Mouse (Mus musculus): ENCODE measurements around the gene Hecw2. TPM values are rescaled to one million over a fixed set of nuclear protein-coding genes. Genes with fewer than 3 reads are reported as not detected.

Gene Hecw2
- total RNA-seq, 2 experiments from 2014 or later, result not detected

- no peak for ATAC-seq (replicated peaks; ENCODE audit: poor library complexity)
Measured at GRCm38 (mm10) chr1:53843051-53843450, 351.9 kb downstream of the Hecw2 start.

GRCm38 (mm10) chr1:53841080-53841479, 353.9 kb downstream of the Hecw2 start:
- no peak for ATAC-seq (replicated peaks; ENCODE audit: poor library complexity)

GRCm38 (mm10) chr1:53839392-53839791, 355.6 kb downstream of the Hecw2 start:
- ATAC-seq (replicated peaks; ENCODE audit: poor library complexity), result no peak

DNA sequence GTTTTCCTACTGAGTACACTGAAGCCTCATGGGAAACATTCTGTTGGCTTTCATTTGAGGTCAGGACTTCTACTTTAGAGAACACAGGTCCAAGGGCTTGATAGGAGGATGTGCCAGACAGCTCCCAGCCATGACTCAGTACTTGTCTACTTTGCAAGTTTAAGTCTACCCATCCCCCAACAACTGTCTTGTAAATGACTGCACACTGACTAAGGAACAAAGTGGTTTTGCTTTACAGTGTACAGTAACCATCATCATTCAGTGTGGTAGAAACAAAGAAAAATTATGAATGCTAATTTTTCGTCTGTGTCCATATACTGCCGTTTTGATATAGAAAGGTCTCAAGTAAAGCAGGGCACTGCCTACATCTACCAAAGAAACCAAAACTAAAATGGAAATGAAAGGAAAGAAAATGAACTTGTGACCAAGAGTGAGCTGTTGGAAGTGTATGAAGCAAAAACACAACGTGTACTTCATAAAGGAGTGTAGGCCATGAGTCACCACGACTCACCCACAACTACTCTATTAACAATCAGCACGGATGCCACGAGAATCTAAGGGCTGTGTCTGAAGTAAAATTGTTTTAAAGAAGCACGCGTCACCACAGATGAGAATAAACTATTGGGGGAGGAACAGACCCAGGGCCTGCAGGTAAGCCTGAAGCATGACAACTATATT, 356.6 kb downstream of the Hecw2 start:
- peak; percentile 58 for ATAC-seq (replicated peaks; ENCODE audit: poor library complexity)

- ATAC-seq (replicated peaks; ENCODE audit: poor library complexity), result peak; percentile 82
Measured at GRCm38 (mm10) chr1:53830286-53830685, 364.7 kb downstream of the Hecw2 start.

DNA sequence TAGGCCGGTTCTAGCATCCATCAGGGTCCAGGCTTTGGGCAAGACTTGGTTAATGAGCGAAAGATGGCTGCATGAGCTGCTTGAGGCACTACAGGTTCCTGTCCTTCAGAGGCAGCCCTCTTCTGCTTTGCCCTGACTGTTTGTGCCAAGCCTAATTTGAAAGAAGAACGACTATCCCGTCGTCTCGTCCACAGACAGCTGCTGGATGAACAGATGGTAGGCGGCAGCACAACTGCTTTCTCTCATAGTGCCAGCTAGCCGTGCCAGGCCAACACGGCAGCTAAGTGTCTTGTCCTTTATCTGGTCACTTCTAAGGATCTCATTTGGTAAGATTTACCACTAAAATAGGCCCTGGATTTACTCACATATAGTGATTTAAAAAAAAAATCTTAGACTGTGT, 365.9 kb downstream of the Hecw2 start:
- ATAC-seq (replicated peaks; ENCODE audit: poor library complexity), result no peak

GRCm38 (mm10) chr1:53824446-53825337, 370.3 kb downstream of the Hecw2 start:
- ATAC-seq (replicated peaks; ENCODE audit: poor library complexity), result peak; percentile 72

DNA sequence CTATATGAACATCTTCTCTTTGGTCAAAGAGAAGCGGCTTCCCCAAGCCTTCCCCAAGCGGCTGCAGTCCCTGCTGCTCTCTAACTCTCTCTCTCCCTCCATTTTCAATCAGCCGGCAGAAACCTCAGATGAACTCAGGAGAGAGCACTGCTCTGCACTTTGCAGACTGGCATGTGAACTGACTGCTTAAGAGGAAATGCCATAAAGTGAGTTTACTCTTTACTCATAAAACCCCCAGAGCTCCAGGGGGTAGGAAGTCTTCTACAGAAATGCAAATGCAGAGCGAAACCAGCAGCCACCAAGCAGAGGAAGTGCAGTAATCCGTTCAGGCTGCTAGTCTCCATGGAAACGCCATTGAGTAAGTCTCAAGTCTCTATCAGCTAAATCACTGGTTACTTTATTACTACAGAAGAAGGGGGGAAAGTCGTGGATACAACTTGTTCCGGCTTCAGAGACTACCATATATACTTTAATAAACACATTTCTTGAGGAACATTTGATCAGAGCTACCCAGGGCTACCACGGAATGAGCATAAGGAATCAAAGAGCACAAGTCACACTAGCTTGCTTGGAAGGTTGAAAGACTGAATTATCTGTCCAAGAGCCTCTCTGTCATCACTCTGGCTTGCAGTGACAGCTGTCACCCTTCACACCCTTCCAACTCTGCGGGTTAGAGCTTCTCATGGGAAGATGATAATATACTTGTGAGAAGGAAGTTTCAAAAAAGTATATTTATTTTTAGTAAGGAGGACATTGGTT, 371.1 kb downstream of the Hecw2 start:
- ATAC-seq (replicated peaks; ENCODE audit: poor library complexity), result peak; percentile 96

DNA sequence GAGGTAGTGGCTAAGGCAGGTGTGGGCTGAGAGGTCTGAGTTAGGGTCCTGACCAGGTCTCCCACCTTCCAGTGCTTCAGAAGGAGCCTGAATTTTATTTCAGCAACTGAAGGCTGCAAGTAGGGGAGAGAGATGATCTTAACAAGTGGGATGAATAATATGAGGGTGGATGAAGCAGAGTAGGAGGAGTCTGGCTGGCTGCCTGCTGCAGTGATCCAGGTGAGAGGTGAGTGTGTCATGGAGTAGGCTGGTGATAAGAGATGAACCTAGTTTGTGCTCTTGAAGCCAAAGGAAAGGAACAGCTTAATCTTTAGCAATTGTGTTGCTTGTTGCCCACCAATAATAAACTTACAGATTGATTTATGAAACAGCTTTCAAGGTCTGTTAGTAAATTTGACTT, 373.0 kb downstream of the Hecw2 start:
- no peak for ATAC-seq (replicated peaks; ENCODE audit: poor library complexity)

- no peak for ATAC-seq (replicated peaks; ENCODE audit: poor library complexity)
Measured at GRCm38 (mm10) chr1:53820041-53820632, 374.8 kb downstream of the Hecw2 start.

- ATAC-seq (replicated peaks; ENCODE audit: poor library complexity), result peak; percentile 93
Measured at GRCm38 (mm10) chr1:53818072-53818862, 376.7 kb downstream of the Hecw2 start.

GRCm38 (mm10) chr1:53816353-53816752, 378.6 kb downstream of the Hecw2 start:
- peak; percentile 64 for ATAC-seq (replicated peaks; ENCODE audit: poor library complexity)

GRCm38 (mm10) chr1:53814077-53814705, 380.8 kb downstream of the Hecw2 start:
- no peak for ATAC-seq (replicated peaks; ENCODE audit: poor library complexity)

GRCm38 (mm10) chr1:53811919-53812318, 383.0 kb downstream of the Hecw2 start:
- ATAC-seq (replicated peaks; ENCODE audit: poor library complexity), result no peak

DNA sequence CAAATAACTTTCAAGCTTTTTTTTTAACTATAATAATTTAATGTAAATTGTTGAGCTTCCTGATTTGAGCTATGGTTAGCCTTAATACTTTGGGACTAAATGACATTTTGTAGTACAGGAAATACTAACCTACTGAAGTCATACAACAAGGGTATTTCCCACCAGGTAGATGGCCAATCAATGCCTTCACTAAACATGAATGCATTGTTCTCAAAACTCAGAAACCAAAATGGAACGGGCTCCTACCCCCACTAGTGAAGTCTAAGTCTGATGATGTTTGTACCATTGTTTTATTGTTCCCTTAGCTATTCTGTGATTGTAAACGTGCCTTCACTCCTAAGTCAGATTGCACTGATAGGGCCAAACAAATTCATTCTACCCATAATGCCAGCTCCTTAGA, 386.7 kb downstream of the Hecw2 start:
- ATAC-seq (replicated peaks; ENCODE audit: poor library complexity), result no peak

GRCm38 (mm10) chr1:53797811-53798210, 397.2 kb downstream of the Hecw2 start:
- no peak for ATAC-seq (replicated peaks; ENCODE audit: poor library complexity)

GRCm38 (mm10) chr1:53797074-53797473, 397.9 kb downstream of the Hecw2 start:
- 0 out of 2 replicates have a peak, but pooled peaks have one; percentile 42 for ATAC-seq (replicated peaks; ENCODE audit: poor library complexity)

- no peak for ATAC-seq (replicated peaks; ENCODE audit: poor library complexity)
Measured at GRCm38 (mm10) chr1:53796271-53796670, 398.7 kb downstream of the Hecw2 start.

DNA sequence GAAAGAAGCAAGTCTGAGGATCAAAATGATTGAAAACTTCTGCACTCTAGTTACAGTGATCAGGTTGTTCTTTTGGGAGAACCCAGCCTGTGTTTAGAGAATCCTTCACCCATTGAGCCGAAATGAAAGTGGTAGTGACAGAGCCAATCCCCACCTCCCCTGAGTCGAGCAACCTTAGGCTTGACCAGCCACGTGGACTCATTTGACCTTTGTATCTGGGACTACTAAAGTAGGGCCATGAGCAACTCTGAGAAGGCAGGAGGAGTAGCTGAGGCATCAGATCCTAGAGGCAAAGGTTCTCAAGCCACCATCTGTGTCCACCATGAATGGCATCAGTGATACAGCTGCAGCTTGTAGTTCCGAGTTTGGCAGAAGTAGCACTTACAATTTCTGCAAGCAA, 399.4 kb downstream of the Hecw2 start:
- ATAC-seq (replicated peaks; ENCODE audit: poor library complexity), result no peak

DNA sequence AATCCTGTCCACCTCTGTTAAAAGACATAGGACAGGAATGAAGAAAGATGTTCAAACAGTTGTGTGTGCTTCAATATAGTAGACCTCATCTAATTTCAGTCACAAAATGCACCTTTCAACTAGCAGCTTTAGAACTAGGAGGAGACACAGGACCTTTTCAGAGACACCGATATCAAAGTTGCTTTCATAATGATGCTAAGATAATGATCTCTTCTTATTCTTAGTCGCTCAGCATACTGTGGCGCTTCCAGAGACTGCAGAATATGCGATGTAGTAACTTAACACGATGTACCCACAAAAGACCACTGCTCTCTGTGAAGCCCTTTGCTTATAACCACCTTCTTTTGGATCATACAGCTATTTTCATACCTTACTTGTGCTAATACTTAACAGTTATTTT, 399.9 kb downstream of the Hecw2 start:
- no peak for ATAC-seq (replicated peaks; ENCODE audit: poor library complexity)

Measured in megakaryocyte progenitor cell, adult 5-6 weeks (primary cell).